Mouse (Mus musculus): Measurements from ENCODE around the gene Erg28. TPM values are rescaled to one million over a fixed set of nuclear protein-coding genes. Genes with fewer than 3 reads are reported as not detected.

Erg28 gene
- polyA plus RNA-seq, 1 experiment from 2014 or later = 112 TPM

DNA sequence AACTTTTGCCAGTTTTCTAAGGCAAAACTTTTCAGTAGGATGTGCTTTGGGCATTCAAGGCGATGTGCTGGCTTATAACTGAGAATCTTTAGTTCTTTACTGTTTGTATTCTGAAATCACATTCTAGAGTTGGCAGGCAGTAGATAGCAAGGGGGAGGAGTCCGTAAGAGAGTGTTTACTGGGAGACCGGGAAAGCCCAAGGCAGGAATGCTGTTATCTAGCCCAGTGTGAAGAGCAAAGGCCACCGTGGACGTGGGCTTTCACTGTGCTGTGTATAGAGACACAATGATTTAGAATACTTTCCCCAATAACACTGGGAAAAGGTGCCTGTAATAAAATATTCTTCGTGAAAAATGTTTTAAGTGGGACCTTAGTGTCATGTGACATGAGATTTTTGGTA is 14.6 kb downstream of the Erg28 start:
- H3K4me3 ChIP-seq (ENCODE audit: low read depth, low read length) = no peak overlapping the region
- 21% methylated on average over 6 of the region's 6 CpGs for WGBS
- 0 out of 2 replicates have a peak, but pooled peaks cover 4% of the 10 kb centered on the region for H3K4me1 ChIP-seq (ENCODE audit: control insufficient read depth, insufficient read depth, low read length)
- peaks cover 10% of the 10 kb centered on the region for H3K36me3 ChIP-seq (ENCODE audit: control insufficient read depth, insufficient read depth, low read length)
- H3K9ac ChIP-seq (replicated peaks; ENCODE audit: low read depth, low read length) = no peak overlapping the region
- no peak overlapping the region for H3K27ac ChIP-seq (ENCODE audit: low read length)
- ATAC-seq (ENCODE audit: insufficient number of reproducible peaks, insufficient read depth, low FRiP score, low read depth) = no peak
- H3K9me3 ChIP-seq (ENCODE audit: control insufficient read depth, low read depth, low read length) = no peaks in the 10 kb centered on the region
- no peak overlapping the region for H3K4me2 ChIP-seq (replicated peaks; ENCODE audit: low read depth, low read length)
- no peaks in the 10 kb centered on the region for H3K27me3 ChIP-seq (ENCODE audit: control insufficient read depth, insufficient read depth, low read length)

DNA sequence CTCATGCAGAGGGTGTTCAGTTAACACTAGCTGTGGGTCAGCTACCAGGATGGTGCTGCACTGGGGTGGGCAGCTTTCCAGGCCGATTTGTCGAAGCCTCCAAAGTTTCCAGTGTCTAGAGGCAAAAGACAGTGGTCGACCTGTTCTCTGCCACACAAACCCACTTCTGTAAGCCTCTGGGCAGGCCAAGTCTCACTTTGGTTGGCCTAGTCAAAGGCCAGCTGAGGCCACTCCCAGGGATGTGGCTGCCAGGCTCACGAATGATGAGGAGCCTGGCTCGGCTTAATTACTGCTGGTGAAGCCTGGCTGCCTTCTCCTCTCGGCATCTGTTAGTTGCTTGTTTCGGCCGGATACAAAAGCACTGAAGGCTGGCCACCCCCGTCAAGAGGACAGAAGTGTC is 24.3 kb downstream of the Erg28 start:
- H3K27me3 ChIP-seq (ENCODE audit: control insufficient read depth, insufficient read depth, low read length) = no peaks in the 10 kb centered on the region
- 48% methylated on average over 9 of the region's 9 CpGs for WGBS
- H3K9me3 ChIP-seq (ENCODE audit: control insufficient read depth, low read depth, low read length) = no peaks in the 10 kb centered on the region
- H3K9ac ChIP-seq (replicated peaks; ENCODE audit: low read depth, low read length) = no peak overlapping the region
- H3K27ac ChIP-seq (ENCODE audit: low read length) = no peak overlapping the region
- no peak overlapping the region for H3K4me3 ChIP-seq (ENCODE audit: low read depth, low read length)
- 0 out of 2 replicates have a peak, but pooled peaks cover 3% of the 10 kb centered on the region for H3K4me1 ChIP-seq (ENCODE audit: control insufficient read depth, insufficient read depth, low read length)
- no peak overlapping the region for H3K4me2 ChIP-seq (replicated peaks; ENCODE audit: low read depth, low read length)
- ATAC-seq (ENCODE audit: insufficient number of reproducible peaks, insufficient read depth, low FRiP score, low read depth) = no peak
- no peaks in the 10 kb centered on the region for H3K36me3 ChIP-seq (ENCODE audit: control insufficient read depth, insufficient read depth, low read length)

DNA sequence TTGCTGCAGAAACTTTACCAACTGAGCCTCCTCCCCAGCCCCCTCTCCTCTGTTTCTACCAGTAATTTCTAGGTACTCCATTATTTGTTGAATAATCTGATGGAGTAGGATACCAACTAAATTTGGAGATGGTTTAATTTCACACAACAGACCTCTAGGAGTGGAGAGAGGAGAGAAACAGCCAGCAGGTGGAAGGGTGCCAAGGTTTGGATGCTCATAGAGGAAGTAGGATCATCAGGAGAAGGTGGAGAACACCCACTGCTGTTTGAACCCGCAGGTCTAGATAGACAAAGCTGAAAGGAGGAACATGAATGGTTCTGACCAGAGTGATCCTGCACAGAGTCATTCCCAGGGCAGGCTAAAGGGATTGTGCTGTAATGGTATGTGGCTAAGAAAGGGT is 28.8 kb downstream of the Erg28 start:
- H3K27me3 ChIP-seq (ENCODE audit: control insufficient read depth, insufficient read depth, low read length) = no peaks in the 10 kb centered on the region
- H3K4me2 ChIP-seq (replicated peaks; ENCODE audit: low read depth, low read length) = no peak overlapping the region
- no peaks in the 10 kb centered on the region for H3K36me3 ChIP-seq (ENCODE audit: control insufficient read depth, insufficient read depth, low read length)
- H3K9ac ChIP-seq (replicated peaks; ENCODE audit: low read depth, low read length) = no peak overlapping the region
- no peak overlapping the region for H3K27ac ChIP-seq (ENCODE audit: low read length)
- H3K4me1 ChIP-seq (ENCODE audit: control insufficient read depth, insufficient read depth, low read length) = 0 out of 2 replicates have a peak, but pooled peaks cover 3% of the 10 kb centered on the region
- no peaks in the 10 kb centered on the region for H3K9me3 ChIP-seq (ENCODE audit: control insufficient read depth, low read depth, low read length)
- ATAC-seq (ENCODE audit: insufficient number of reproducible peaks, insufficient read depth, low FRiP score, low read depth) = no peak
- no peak overlapping the region for H3K4me3 ChIP-seq (ENCODE audit: low read depth, low read length)
- WGBS = 64% methylated on average over 1 of the region's 1 CpGs

DNA sequence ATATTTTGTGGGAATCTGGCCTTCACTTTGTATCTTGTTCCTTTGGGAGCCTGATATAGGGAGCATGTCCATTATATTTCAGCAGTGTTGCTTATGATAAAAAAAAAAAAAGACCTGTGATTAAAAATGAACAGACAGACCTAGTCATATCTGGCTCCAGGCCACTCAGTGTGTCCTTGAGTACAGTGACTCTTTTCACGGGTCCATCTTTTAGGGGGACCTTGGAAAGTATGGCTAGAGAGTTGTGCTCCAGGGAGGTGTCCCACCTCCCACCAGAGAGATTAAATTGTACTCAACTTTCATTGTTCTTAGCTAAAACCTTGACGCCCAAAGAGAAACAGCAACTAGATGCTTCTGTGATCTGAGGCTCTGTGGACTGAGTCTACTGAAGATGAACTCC is 30.3 kb downstream of the Erg28 start:
- Histone ChIP-seq H3K4me1 (ENCODE audit: control insufficient read depth, insufficient read depth, low read length) (no peaks in the 10 kb centered on the region), H3K4me2 (replicated peaks; ENCODE audit: low read depth, low read length) (no peak overlapping the region), H3K9ac (replicated peaks; ENCODE audit: low read depth, low read length) (no peak overlapping the region), H3K4me3 (ENCODE audit: low read depth, low read length) (no peak overlapping the region), H3K9me3 (ENCODE audit: control insufficient read depth, low read depth, low read length) (no peaks in the 10 kb centered on the region), H3K36me3 (ENCODE audit: control insufficient read depth, insufficient read depth, low read length) (no peaks in the 10 kb centered on the region), H3K27me3 (ENCODE audit: control insufficient read depth, insufficient read depth, low read length) (no peaks in the 10 kb centered on the region), H3K27ac (ENCODE audit: low read length) (no peak overlapping the region)
- 89% methylated on average over 2 of the region's 2 CpGs for WGBS
- ATAC-seq (ENCODE audit: insufficient number of reproducible peaks, insufficient read depth, low FRiP score, low read depth) = no peak

DNA sequence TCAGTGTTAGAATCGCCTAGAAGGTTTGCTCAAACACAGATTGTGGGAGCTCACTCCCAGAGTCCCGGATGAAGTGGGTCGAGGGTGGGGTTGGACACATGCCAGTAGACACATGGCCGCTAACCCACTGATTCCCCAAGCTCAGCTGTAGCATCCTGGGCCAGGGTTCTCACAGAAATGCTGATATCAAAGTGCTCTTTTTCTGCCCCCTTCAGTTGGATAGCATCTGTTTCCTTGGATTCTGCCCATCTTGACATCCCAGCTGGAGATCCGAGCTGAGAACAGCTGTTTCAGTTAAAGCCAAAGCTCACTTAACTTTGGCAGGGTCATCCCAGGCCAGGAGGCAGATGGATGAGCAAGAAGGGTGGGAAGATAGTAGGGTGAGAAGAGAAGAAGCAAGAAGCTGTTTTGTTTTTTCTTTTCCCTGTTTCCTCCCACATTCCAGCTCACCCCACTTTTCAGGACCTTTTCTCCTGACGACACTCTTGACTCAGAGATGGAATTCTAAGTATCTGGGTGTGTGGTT is 31.5 kb downstream of the Erg28 start:
- no peaks in the 10 kb centered on the region for H3K36me3 ChIP-seq (ENCODE audit: control insufficient read depth, insufficient read depth, low read length)
- no peak overlapping the region for H3K4me2 ChIP-seq (replicated peaks; ENCODE audit: low read depth, low read length)
- no peaks in the 10 kb centered on the region for H3K27me3 ChIP-seq (ENCODE audit: control insufficient read depth, insufficient read depth, low read length)
- H3K4me3 ChIP-seq (ENCODE audit: low read depth, low read length) = no peak overlapping the region
- WGBS = 35% methylated on average over 6 of the region's 6 CpGs
- H3K9me3 ChIP-seq (ENCODE audit: control insufficient read depth, low read depth, low read length) = no peaks in the 10 kb centered on the region
- H3K9ac ChIP-seq (replicated peaks; ENCODE audit: low read depth, low read length) = no peak overlapping the region
- no peak for ATAC-seq (ENCODE audit: insufficient number of reproducible peaks, insufficient read depth, low FRiP score, low read depth)
- no peaks in the 10 kb centered on the region for H3K4me1 ChIP-seq (ENCODE audit: control insufficient read depth, insufficient read depth, low read length)
- H3K27ac ChIP-seq (ENCODE audit: low read length) = no peak overlapping the region

DNA sequence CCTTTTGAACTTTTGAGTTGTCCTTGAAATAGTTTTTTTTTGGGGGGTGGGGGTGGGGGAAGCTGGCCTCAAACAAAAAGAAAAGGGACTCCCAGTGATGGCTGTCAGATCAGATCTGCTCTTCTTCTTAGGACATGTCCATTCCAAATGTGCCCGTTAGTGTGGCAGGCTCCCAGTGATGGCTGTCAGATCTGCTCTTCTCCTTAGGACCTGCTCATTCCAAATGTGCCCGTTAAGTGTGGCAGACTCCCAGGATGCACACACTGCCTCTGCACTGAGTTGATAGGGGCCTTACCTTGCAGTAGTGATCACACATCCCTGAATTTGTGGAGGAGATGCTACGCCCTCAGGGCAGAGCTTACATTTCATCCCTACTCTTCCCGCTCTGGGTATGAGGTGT is 32.2 kb downstream of the Erg28 start:
- ATAC-seq (ENCODE audit: insufficient number of reproducible peaks, insufficient read depth, low FRiP score, low read depth) = no peak
- 82% methylated on average over 4 of the region's 4 CpGs for WGBS
- H3K4me2 ChIP-seq (replicated peaks; ENCODE audit: low read depth, low read length) = no peak overlapping the region
- no peaks in the 10 kb centered on the region for H3K36me3 ChIP-seq (ENCODE audit: control insufficient read depth, insufficient read depth, low read length)
- no peaks in the 10 kb centered on the region for H3K4me1 ChIP-seq (ENCODE audit: control insufficient read depth, insufficient read depth, low read length)
- H3K27ac ChIP-seq (ENCODE audit: low read length) = no peak overlapping the region
- H3K9ac ChIP-seq (replicated peaks; ENCODE audit: low read depth, low read length) = no peak overlapping the region
- H3K9me3 ChIP-seq (ENCODE audit: control insufficient read depth, low read depth, low read length) = no peaks in the 10 kb centered on the region
- H3K27me3 ChIP-seq (ENCODE audit: control insufficient read depth, insufficient read depth, low read length) = no peaks in the 10 kb centered on the region
- no peak overlapping the region for H3K4me3 ChIP-seq (ENCODE audit: low read depth, low read length)

DNA sequence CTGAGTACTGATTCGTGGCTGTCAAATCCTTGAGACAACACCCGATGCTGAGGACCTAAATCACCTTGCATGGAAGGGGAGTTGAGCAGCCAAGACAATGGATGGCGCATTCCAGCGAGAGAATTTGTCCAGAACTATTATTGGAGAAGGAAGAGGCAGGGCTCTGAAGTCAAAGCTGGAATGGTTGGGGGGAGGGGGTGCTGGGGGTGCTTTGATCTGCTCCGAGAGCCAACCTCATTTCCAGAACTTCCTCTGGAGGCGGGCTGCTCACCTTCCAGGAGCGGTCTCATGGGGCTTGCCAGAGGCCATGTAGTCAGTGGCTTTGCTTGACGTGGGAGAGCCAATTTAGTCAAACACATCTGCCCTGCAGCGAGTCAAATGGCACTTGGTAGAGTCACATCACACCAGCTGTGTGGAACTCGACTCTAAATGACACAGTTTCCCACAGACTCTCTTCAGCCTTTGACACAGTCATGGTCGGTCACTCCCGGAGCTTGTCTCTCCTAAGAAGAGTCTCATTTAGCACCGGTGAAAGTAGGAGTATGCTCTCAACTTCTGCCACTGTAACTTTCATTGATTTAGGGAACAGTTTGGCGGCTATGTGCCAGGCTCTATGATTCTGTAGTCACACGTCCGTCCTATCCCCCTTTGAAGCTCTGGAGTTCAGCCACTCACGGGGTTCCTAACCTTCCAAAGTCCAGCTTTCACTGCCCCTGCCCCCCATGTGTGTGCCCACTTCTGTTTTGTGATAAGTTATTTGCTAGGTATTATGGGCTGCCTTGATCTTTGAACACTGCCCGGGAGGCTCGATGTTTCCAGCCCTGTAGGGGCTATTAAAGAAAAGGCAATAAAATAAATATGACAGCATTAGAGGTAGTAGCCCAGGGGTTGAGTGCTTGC is 39.2 kb downstream of the Erg28 start:
- Histone ChIP-seq H3K4me3 (ENCODE audit: low read depth, low read length) (no peak overlapping the region), H3K36me3 (ENCODE audit: control insufficient read depth, insufficient read depth, low read length) (no peaks in the 10 kb centered on the region), H3K9ac (replicated peaks; ENCODE audit: low read depth, low read length) (no peak overlapping the region), H3K27ac (ENCODE audit: low read length) (no peak overlapping the region), H3K4me1 (ENCODE audit: control insufficient read depth, insufficient read depth, low read length) (no peaks in the 10 kb centered on the region), H3K9me3 (ENCODE audit: control insufficient read depth, low read depth, low read length) (no peaks in the 10 kb centered on the region), H3K4me2 (replicated peaks; ENCODE audit: low read depth, low read length) (no peak overlapping the region), H3K27me3 (ENCODE audit: control insufficient read depth, insufficient read depth, low read length) (no peaks in the 10 kb centered on the region)
- ATAC-seq (ENCODE audit: insufficient number of reproducible peaks, insufficient read depth, low FRiP score, low read depth) = no peak
- 63% methylated on average over 19 of the region's 19 CpGs for WGBS

DNA sequence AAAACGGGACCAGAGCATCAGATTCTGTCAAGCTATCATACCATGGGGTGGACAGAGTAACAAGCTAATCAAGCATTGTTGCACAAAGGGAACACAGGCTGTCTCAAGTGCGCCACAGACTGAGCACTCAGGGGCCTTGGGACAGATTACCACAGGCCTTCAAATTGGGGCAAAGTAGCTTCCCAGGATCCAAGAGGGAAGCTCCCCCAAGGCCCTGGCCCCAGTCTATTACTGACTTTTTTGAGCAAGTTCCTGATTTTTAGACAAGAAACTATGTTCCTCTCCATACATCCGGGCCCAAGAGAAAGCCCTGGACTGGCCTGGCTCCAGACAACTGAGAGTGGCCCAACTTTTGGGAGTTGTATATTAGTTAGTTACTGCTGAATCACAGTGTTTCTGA is 42.7 kb downstream of the Erg28 start:
- H3K27ac ChIP-seq (ENCODE audit: low read length) = no peak overlapping the region
- no peaks in the 10 kb centered on the region for H3K36me3 ChIP-seq (ENCODE audit: control insufficient read depth, insufficient read depth, low read length)
- H3K4me1 ChIP-seq (ENCODE audit: control insufficient read depth, insufficient read depth, low read length) = no peaks in the 10 kb centered on the region
- ATAC-seq (ENCODE audit: insufficient number of reproducible peaks, insufficient read depth, low FRiP score, low read depth) = no peak
- no peaks in the 10 kb centered on the region for H3K9me3 ChIP-seq (ENCODE audit: control insufficient read depth, low read depth, low read length)
- no peak overlapping the region for H3K4me2 ChIP-seq (replicated peaks; ENCODE audit: low read depth, low read length)
- H3K27me3 ChIP-seq (ENCODE audit: control insufficient read depth, insufficient read depth, low read length) = no peaks in the 10 kb centered on the region
- H3K9ac ChIP-seq (replicated peaks; ENCODE audit: low read depth, low read length) = no peak overlapping the region
- H3K4me3 ChIP-seq (ENCODE audit: low read depth, low read length) = no peak overlapping the region
- WGBS = 86% methylated on average over 3 of the region's 3 CpGs
